Mouse (Mus musculus) mesoderm, embryonic 11.5 days (tissue): ENCODE measurements at regions not wholly inside any gene's neighbourhood (a gene's known extent, or its start where the extent isn't known, plus 50 kb on each side); places are given as distances from the start of the nearest gene placed in this dataset.

ENCODE experiments used
- DNase-seq: peaks from one replicate; pipeline ENCODE4 v3.0.0-alpha.2; 2012; ENCODE audit warnings: low read depth, low spot score

DNA sequence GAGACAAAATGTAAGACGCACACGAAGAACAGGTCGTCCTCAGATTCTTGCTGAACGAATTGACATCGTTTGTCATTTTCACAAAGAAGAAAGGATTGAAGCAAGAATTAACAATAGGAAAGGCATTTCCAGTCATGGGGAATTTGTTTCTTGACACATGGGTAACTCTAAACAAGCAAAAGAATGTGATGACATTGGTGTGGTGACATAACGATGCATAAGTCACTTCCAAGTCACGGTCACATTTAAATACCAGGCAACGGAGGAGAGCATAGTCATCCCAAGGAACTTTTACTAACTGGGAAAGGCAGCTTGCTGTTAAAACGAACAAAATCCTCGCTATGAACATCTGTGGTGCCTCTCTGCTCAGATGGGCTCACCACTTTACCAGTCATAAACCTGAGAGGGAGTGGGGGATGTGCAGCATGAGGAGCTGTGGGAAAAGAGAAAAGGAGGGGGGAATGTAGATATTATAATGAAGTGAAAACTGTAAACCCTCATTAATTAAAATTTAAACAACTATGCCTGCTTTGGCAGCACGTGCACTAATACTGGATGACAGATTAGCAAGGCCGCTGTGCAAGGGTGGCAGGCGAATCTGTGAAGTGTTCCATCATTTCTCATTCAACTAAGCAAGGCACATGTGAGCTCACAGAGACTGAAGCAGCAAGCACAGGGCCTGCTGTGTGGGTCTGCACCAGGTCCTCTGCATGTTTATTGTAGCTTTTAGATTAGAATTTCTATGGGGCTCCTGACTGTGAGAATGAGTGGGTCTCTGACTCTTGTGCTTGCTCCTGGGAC, 167.2 kb upstream of the Dkk2 start:
- no peak for DNase-seq

DNA sequence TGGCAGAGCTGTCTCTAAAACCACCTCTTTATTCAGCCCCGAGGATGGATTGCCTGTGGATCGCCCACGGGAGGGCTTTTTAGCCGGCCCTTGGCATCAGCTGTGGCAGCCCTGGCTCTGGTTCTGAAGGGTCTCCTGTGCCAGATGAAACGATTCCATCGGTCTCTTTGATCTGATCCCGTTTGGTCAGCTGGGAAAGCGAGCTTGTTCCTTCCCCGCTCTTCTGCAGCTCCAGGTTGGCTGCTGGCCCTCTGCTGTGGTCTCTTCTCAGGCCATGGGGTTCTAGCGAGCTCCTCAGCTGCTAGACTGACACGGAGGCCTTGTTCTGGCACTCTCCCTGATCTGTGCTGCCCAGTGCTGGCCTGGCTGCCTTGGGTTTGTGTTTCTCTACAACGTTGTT, 165.6 kb upstream of the Dkk2 start:
- no peak for DNase-seq

DNA sequence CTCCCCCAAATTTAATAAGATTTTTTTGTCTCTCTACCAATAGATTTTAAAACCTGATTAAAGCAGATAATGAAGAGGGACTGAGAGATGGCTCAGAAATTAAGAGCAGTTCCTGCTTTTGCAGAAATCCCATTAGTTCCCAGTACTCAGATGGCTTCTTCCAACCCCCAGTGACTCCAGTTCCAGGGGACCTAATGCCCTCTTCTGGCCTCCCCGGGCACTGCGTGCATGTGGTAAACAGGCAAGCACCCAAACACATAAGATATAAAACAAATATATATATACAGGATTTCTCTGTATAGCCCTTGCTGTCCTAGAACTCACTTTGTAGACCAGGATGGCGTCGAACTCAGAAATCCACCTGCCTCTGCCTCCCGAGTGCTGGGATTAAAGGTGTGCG, 163.9 kb upstream of the Dkk2 start:
- no peak for DNase-seq

DNA sequence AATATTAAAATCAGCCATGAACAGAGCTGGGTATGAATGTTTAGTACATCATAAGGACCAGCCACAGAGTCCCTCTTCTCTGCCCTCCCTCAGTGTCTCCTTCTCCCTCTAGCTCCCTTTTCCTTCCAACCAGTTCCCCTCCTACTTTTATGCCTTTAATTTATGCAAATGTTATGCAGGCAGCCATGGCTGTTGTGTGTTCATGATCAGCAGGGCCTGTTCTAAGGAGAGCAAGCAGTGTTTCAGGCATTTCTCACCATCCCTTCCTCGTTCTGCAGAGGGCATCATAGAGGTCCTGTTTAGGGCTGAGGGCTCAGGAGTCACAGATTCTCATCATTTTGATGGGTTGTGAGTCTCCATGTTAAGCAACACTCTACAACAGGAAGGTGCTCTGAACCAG, 162.4 kb upstream of the Dkk2 start:
- DNase-seq: no peak

DNA sequence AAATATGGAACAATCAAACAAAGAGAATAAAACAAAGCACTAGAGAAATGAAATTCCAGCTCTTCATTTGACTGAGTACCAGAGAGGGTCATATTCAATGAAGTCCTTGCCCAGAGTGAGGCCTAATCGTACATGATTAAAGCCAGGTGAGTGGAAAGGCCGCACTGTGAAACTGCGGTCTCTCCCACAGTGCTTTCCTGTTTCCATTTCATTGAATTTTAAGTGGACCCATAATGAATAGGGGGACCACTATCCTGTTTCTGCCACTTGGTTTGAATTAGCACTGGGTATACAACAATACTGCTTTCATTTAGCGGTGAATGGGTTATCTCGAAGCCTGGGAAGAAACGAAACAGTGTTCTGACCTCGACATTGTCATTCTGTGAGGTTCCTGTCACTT, 144.2 kb upstream of the Dkk2 start:
- DNase-seq: no peak

DNA sequence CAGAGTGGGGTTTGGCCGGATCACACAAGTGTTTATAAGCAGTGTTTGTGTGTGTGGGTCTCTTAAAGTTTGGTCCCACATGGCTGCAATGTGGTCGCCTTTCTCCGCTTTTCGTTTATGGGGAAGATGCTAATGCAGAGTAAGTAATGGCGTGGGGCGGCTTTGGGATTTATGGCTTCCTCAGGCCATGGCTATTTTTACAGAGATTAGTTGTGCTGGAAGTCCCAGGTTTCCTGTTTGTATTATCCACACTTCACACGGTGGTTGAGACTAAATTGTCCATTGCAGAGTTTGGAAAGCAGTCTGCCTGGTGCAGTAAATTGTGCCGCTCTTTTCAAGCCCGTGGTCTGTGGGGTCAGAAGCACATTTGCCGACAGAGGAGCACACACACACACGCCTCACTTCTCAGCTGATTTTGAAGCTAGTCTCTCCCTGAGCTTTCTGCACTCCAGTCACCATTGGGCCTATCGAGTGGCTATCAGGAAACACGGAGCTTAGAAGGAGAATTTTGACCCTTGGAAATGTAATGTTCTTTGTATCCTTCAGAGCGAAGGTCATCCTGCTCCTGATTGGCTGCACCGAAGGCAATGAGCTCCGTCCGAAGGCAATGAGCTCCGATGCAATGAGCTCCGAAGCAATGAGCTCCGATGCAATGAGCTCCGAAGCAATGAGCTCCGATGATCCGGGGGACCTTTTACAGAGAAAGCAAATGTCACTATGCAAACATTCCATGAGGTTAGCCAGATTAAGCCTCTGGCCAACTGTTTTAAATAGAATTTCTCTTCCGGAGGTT, 142.9 kb upstream of the Dkk2 start:
- DNase-seq: peak; percentile 30

DNA sequence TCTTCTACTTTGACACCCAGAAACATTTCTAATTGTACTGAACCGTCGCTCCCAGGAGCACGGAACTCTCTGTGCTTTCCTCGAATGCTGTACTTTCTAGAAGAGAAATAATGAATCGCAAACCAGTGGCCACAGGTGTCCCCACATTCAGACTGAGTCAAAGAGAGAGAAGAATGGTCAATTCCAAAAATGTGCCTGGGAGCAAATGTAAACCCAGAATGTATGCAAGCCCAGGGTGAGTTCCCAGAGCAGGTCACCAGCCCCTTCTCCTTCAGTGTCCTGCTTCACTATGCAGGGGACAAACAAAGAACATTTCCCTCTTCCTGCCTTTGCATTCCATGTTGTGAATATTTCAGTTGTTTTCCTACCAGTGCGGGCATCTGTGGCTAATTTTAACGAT, 141.7 kb upstream of the Dkk2 start:
- DNase-seq: no peak

DNA sequence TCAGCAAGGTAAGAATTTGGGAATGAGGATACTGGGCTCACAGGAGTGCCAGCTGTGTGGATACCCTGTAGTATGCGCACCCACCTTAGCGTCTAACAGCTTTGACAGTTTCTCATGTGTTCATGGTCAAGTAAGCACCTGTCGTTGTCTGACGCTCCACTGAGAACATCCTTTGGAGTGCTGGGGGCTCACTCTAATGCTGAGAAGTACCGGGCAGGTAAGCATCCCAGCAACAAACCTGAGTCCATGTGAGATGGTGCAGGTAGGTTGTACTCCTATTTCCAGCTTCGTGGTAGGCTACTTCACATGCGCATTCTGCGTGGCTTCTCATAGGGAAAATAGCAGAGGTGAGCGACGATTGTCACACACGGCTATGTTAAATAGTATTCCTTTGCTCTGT, 129.3 kb upstream of the Dkk2 start:
- DNase-seq: no peak

DNA sequence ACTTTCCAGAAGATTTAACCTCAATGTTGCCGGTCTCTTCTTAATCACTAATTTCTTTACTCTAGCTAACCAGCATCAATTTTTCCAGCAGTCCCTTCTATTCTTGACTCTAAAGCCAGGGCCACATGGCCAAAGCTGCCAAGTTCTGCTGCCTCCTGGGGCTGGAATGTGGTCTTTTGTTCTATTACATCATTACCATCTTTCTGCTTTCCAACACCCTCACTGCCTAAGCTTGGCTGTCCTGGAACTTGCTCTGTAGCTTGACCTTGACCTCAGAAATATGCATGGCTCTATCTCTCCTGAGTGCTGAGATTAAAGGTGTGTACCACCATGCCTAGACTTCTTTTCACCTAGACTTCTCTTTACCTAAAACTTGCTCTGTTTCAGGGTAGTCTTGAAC, 124.5 kb upstream of the Dkk2 start:
- no peak for DNase-seq

DNA sequence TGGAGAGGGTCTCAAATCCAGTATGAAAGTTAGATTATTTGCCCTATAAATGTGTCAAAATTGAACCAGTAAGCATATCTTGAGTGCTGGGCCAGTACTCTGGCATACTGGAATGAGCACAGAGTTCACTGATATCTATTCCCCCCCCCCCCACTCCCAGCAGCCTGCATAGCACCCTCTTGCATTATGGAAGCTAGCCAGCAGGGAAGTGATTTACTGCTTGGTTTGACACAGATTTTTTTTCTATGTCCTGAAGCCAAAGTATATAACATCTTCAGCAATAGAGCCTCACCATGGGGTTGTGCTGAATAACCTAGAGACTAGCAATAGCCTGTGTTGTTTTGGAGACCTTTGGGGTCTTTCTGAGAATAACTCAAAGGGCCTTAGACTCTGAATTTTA, 123.5 kb upstream of the Dkk2 start:
- no peak for DNase-seq

DNA sequence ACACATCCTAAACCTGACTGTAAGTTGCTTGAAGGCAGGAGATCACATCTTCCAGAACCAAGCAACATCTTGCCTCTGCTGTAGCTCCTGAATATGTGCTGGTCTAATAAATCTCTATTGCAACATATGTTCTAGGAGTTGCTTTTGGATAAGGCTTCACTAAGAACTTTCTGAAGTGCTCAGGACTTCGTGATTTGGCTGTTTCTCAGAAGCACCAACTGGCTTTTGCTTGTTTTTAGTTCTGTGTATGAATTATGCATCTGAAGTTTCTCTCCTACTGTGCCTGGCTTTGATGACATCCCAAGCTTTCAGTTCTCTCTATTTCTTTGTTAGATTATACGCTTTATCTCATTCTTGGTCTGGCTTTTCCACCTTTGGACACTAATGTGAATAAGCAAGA, 122.2 kb upstream of the Dkk2 start:
- DNase-seq: no peak

DNA sequence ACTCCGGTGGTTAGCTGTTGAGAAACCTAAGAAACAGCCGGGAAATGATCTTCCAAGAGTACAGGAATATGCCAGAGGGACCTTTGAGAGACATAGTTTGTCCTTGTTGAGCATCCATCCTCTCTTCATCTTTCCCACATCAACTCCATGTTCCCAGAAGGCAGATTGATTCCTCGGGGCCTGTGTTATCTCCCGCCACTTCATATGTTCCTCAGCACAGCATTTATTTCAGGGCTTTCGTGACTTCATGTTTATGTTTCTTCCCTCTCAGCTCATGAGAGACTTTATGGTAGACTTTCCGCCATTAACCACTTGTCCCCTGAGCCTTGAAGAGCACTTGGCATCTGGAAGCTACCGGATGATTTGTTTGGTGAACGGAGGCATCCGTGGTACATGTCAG, 120.1 kb upstream of the Dkk2 start:
- no peak for DNase-seq

DNA sequence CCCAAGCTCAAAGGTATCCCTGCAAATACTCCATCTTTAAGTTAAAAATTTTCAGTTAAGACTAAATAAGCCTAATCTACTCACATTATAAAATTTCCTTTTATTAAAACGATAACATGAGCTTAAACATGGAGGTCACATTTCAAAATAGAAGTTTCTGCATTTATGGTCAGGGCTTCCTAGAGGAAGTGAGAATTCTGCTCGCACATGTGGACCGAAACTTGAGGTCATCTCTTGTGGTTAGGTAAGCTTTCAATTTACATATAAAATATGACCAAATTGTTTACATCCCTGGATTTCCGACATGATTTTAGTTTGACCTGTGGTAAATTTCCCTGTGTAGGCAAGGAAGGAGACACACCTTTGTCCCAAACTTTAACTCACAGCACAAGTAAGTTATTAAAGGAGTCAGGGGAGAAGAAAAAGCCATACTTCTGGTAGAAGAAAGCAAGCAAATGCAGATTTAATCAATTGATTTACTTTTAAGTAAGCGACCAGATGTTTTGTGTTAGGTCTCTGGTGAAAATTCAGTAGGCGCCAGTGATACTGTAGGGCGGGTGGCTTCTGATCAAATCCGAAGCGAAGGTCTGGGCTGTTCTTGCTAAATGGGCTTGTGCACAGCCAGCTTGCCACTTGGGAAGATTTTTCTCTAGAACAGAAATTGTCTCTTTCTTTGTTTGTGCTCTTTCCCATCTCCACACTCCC, 119.5 kb upstream of the Dkk2 start:
- DNase-seq: no peak

DNA sequence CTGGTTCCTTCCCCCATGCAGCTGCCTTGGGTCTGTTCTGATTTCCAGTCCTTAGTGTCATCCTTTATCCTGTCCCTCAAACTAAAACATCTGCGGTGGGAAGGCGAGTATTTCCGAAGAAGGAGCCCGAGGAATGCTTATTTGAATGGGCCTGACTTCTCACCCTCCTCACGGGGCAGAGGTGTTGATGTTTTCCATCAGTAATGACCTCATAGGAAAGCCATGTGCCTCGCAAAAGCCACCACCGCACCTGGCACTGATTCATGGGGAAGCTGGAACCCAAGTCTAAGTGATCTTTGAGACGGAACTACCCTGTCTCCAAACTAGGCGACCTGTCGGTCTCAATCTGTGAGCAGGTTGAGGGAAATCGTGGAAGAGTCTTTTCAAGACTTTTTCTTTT, 117.8 kb upstream of the Dkk2 start:
- DNase-seq: peak; percentile 45

DNA sequence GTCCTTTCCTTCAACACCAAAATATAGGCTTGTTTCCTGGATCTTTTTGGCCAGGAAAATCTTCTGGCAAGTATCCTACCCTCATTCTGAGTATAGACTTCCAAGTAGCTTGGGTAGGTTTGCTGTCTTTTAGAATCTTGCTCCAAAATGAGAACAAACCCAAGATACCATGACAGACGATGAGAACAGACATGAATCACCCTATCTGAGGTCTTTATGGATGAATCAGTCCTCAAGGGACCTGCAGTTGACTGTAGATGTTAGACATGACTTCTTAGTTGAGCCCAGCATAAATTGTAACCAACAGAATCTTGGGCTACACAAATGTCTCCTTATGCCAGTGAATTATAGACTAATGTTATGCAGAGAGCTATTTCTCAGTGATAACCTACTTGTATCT, 114.3 kb upstream of the Dkk2 start:
- DNase-seq: no peak

DNA sequence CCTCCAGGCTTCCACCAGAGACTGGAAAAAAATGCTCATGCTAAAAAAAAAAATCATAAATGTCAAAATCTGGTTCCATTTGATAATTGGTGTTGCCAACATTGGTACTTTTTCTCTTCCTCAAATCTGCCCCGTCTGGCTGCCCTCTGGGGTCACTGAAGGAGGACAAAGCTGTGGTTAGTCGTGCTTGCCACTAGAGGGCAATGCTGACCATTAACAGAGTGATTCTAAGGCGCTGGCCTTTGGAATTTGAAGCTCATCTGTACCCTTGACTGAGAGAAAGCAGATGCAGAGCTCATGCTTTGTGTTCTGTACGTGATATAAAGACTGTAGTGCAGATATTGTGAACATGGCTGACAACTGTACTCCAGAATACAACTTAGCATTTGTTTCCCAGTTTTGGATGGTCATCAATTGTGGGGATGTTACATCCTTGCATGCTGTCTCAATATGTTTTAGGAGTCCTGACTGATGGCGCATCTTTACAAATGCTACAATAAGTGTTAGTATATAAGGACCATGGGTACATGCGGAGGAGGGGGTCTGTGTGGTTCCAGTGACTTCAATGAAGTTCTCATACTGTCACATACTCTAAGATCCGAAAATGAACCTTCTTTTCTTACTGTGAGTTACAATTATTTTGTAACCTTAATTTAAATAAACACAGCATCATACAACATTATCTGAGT, 109.0 kb upstream of the Dkk2 start:
- DNase-seq: peak; percentile 80

DNA sequence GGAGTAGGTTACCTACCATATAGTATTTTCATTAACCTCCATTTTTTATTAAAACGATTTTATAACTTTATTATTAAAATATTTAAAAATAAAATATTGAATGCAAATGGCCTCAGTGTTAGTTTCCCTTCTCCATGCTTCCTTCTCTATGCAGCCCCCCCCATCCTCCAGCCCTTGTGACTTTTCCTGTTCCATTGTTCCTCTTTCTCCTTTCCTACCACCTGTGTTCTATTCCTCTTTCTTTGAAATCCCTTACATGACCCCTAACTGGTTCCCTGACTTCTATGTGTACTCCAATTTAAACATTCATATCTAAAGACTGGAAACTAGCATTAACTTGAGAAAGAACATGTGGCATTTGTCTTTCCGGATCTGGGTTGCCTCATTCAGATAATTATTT, 101.8 kb upstream of the Dkk2 start:
- no peak for DNase-seq

DNA sequence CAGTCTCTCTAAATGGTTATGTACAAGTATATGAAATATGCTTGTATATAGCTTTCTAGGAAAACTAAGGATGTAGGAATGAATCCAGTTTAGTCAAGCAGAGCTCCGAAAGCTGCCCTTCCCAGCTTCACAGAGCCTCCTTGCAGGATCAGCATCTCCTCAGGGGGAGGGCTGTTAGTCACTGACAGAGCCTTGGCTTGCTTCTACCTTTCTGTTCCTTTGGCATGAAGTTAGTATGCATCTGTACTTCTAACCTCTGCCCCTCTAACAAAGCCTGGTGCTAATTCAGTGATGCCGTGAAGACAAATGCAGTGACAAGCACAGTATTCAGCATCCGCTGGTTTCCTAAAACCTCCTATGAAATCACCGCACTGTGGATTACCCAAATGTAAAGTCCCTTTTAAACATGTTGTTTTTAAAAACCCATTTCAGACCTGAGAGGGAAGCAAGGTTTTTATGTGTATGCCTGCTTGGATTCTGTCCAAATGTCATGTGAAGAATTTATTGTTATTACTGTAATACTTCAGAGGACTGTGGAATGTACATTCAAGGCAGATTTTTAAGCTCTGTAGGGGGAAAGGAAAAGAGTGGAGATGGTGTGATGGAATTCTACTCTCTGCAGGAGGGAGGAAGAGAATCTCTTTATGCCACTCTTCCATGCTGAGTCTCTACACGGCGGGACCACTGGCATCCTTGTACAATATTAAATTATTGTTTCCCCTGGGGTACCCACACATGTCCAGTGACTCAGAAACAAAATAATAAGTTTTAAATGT, 86.1 kb upstream of the Dkk2 start:
- peak; percentile 71 for DNase-seq

DNA sequence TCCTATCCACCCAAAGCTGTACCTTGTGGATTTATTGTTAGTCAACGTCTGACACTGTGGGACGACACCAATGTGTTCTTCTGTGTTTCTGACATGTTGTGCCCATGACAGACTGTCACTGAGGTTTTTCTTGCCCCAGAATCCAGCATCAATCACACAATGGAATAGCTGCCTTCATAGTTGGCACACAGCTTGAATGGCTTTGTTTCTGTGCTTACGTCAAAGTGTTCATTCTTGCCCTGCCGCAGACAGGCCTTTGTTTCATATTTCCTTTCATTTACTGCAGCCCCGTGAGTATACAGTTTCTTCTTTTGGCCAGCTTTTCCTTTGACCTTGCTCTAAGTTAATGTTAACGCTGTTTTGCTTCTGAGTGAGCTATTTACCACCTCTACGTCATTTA, 78.9 kb upstream of the Dkk2 start:
- no peak for DNase-seq

DNA sequence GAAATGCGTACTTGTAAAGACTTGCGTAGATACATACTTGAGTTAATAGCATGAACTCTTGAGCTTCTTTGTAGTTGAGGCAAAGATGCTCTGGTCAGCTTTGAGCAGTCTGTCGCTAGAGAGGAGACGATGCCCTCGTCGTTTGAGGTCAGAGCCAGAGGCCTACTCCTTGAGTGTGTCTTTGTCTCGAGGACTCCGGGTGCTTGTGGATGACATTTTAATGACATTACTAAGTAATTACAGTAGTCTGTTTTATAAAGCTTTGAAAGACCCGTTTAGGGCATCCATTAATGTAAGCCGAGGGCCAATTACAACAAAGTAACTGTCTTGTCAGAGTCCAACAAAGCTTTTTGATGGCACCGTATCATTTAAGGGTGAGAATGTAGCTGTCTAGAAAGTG, 78.2 kb upstream of the Dkk2 start:
- DNase-seq: no peak

DNA sequence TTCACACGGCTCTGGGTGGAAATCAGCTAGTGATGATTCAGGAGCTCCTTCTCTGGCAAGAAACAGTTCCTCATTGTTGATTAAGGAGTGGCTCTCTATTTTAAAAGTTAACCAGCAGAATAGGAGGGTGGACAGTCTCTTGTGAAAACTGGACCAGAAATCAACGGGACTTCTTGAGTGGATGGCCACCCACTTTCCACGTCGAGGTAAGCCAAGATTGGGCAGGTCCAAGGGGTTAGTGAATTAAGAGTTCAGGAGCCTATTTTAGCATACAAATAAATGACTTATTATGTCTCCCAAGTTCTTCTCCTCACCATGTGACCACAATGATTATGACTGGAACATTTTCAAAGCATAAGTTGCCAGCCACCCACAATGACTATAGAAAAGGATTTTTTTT, 77.7 kb upstream of the Dkk2 start:
- no peak for DNase-seq
